27 mouse cellular contexts compared by ENCODE assay signal in genomic region chr13:58418656-58419055, GRCm38 (mm10). TPM values are rescaled to one million over a fixed set of nuclear protein-coding genes. Genes with fewer than 3 reads are reported as not detected.
"Had no signal": no experiment of that assay in that cellular context is flagged by ENCODE, and none has a peak within 500 bp of the region (broad histone marks: within the 10 kb centered on the region; RNA-seq: fewer than 3 reads in every experiment).

No protein-coding gene starts in this region.

- H3K4me3 ChIP-seq: kidney, embryonic 15.5 days; left cerebral cortex, adult 2 months; limb, embryonic 12.5 days; limb, embryonic 15.5 days; liver, embryonic 12.5 days; liver, embryonic 15.5 days; lung, embryonic 15.5 days; midbrain, embryonic 12.5 days; midbrain, embryonic 15.5 days; neural tube, embryonic 12.5 days; neural tube, embryonic 15.5 days; stomach, embryonic 15.5 days had no signal

- DNase-seq: kidney, adult 2 months; kidney, postnatal 10 days; kidney, postnatal 36 days; layer of hippocampus, postnatal 36 days; left cerebral cortex, postnatal 4 days; lung, adult 18-20 months; lung, postnatal 10 days; lung, postnatal 4 days; retina, postnatal 1 day; right cerebral cortex, postnatal 25 days; thymus, adult 2 months; thymus, postnatal 14 days; thymus, postnatal 4 days had no signal

- ATAC-seq: intestine, postnatal 0 days; liver, embryonic 12.5 days; midbrain, embryonic 15.5 days had no signal

- H3K36me3 ChIP-seq: kidney, embryonic 15.5 days; limb, embryonic 12.5 days; limb, embryonic 15.5 days; liver, embryonic 12.5 days; liver, embryonic 15.5 days; lung, embryonic 15.5 days; midbrain, embryonic 12.5 days; midbrain, embryonic 15.5 days; neural tube, embryonic 12.5 days; neural tube, embryonic 15.5 days; stomach, embryonic 15.5 days had no signal

- H3K4me1 ChIP-seq: limb, embryonic 12.5 days; limb, embryonic 15.5 days; liver, embryonic 12.5 days; liver, embryonic 15.5 days; midbrain, embryonic 12.5 days; midbrain, embryonic 15.5 days; neural tube, embryonic 12.5 days; neural tube, embryonic 15.5 days; stomach, embryonic 15.5 days had no signal

- H3K27me3 ChIP-seq: kidney, embryonic 15.5 days; limb, embryonic 12.5 days; limb, embryonic 15.5 days; liver, embryonic 12.5 days; liver, embryonic 15.5 days; lung, embryonic 15.5 days; midbrain, embryonic 12.5 days; midbrain, embryonic 15.5 days; neural tube, embryonic 12.5 days; neural tube, embryonic 15.5 days; stomach, embryonic 15.5 days had no signal

- H3K9me3 ChIP-seq: kidney, embryonic 15.5 days; limb, embryonic 15.5 days; liver, embryonic 12.5 days; liver, embryonic 15.5 days; lung, embryonic 15.5 days; midbrain, embryonic 12.5 days; midbrain, embryonic 15.5 days; neural tube, embryonic 12.5 days; stomach, embryonic 15.5 days had no signal

RNA-seq across cellular contexts. Expression of gene Kif27, which starts 59.7 kb away (rescaled TPM):
- total RNA-seq: megakaryocyte progenitor cell, adult 5-6 weeks had no signal
